Mouse (Mus musculus) G1E (cell line): ENCODE results near the gene Lyrm9.

ENCODE experiments used
- CTCF ChIP-seq: IDR thresholded peaks from 2 replicates; pipeline ENCODE4 v1.5.1; 2012; ENCODE audit warnings: low read depth, low read length, inconsistent platforms, mixed read lengths
- GATA1 ChIP-seq: IDR thresholded peaks from 2 replicates; pipeline ENCODE4 v1.6.1; 2012; ENCODE audit warnings: borderline replicate concordance, low read length, inconsistent platforms, mixed read lengths
- GATA2 ChIP-seq: IDR thresholded peaks from 2 replicates; pipeline ENCODE4 v1.6.1; 2012; ENCODE audit warnings: low read depth, low read length, inconsistent platforms, borderline replicate concordance
- POLR2AphosphoS5 ChIP-seq: IDR thresholded peaks from 2 replicates; pipeline ENCODE4 v1.6.1; 2012; ENCODE audit warnings: low read depth, low read length, inconsistent platforms; ENCODE audit not compliant: insufficient replicate concordance
- TAL1 ChIP-seq: conservative IDR thresholded peaks from 2 replicates; pipeline ENCODE4 v1.6.1; 2012; ENCODE audit warnings: low read depth, low read length, inconsistent platforms, mixed read lengths

- TF ChIP-seq CTCF (no peak), GATA1 (no peak), GATA2 (no peak), TAL1 (no peak), POLR2AphosphoS5 (no peak)
Measured at GRCm38 (mm10) chr11:78864567-78865278, 38.3 kb downstream of the Lyrm9 start.
